Mouse (Mus musculus) olfactory bulb, adult 2 months (tissue): ENCODE measurements around the gene Gls2. TPM values are rescaled to one million over a fixed set of nuclear protein-coding genes. Genes with fewer than 3 reads are reported as not detected.
"Not testable (repeated sequence)": the region's sequence is repeated elsewhere in the genome, so short reads cannot be mapped to it uniquely, and the experiment has no call there.

Experiments used
- H3K27ac ChIP-seq: fragments of 200-500 bp; 2 replicates; pipeline ENCODE4 v1.5.1; 2012; ENCODE audit warnings: low read depth, low read length; ENCODE audit not compliant: insufficient read depth
- H3K4me1 ChIP-seq: fragments of 200-500 bp; 2 replicates; pipeline ENCODE4 v1.6.1; 2012; ENCODE audit warnings: low read length; ENCODE audit not compliant: control insufficient read depth, insufficient read depth
- H3K4me3 ChIP-seq: fragments of 200-500 bp; 2 replicates; pipeline ENCODE4 v1.5.1; 2012; ENCODE audit warnings: mild to moderate bottlenecking, low read depth, low read length, moderate library complexity; ENCODE audit not compliant: insufficient read depth
- CTCF ChIP-seq: fragments of 200-500 bp; IDR thresholded peaks from 2 replicates; pipeline ENCODE4 v1.5.1; 2012; ENCODE audit warnings: low read depth, mild to moderate bottlenecking, low read length, moderate library complexity; ENCODE audit not compliant: insufficient read depth
- POLR2A ChIP-seq: fragments of 200-500 bp; IDR thresholded peaks from 2 replicates; pipeline ENCODE4 v1.6.1; 2012; ENCODE audit warnings: mild to moderate bottlenecking, low read depth, low read length, moderate library complexity; ENCODE audit not compliant: insufficient read depth
- WGBS: fragments of 180-500 bp; shearing (Covaris S2); methylation state at CpG from one replicate; pipeline ENCODE4 v1.1.7; 2018; 5-methylcytosine and 5-hydroxymethylcytosine counted together
- polyA plus RNA-seq: library from polyadenylated mRNA; stranded (reverse); fragments of >200 nt; gene quantifications from 2 replicates; pipeline ENCODE4 v1.2.4, GENCODE M21; 2012; ENCODE audit warnings: low replicate concordance; ENCODE audit not compliant: missing spikeins, insufficient read depth, insufficient read length

The Gls2 gene
- polyA plus RNA-seq, 1 experiment: not detected

- TF ChIP-seq POLR2A (no peak), CTCF (no peak)
- Histone ChIP-seq H3K4me1 (peaks cover 9% of the 10 kb centered on the region), H3K4me3 (no peak overlapping the region), H3K27ac (0 out of 2 replicates have a peak overlapping the region, but pooled peaks have one; percentile 67)
- 48% methylated on average over 6 of the region's 6 CpGs for WGBS
These were observed 17.9 kb downstream of the Gls2 start for GRCm38 (mm10) chr10:128212148-128212547.

DNA sequence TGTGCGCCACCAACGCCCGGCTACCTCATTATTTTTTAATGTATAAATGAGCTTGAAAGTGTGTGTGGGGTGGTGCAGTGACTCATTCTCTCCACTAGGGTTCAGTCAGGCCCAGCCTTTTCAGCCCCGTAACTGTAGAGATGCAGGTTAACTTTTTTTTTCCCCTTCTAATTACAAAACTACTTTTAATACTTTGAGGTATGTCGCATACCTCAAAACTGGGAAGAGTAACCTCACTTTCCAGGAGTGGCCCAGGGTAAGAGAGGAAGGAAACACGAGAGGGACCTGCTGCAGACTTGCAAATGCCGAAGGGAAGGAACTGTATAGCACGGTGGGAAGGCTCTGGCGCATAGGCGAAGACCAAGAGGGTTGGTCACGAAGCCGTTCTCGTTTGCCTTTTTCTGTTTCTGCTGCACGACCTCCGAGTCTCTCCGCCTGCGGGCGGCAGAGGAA lies 18.6 kb downstream of the Gls2 start:
- TF ChIP-seq CTCF (no peak), POLR2A (no peak)
- Histone ChIP-seq H3K27ac (no peak overlapping the region), H3K4me3 (peak overlapping the region; percentile 6), H3K4me1 (peaks cover 9% of the 10 kb centered on the region)
- under 1% methylated on average over 18 of the region's 18 CpGs for WGBS

- H3K27ac ChIP-seq, H3K4me1 ChIP-seq, H3K4me3 ChIP-seq: not testable (repeated sequence)
- 94% methylated on average over 4 of the region's 4 CpGs for WGBS
These were observed 19.9 kb downstream of the Gls2 start for GRCm38 (mm10) chr10:128214112-128214511.

GRCm38 (mm10) chr10:128214981-128215380 lies 20.7 kb downstream of the Gls2 start:
- WGBS: 82% methylated on average over 5 of the region's 5 CpGs
- H3K4me1 ChIP-seq: peaks cover 9% of the 10 kb centered on the region
- TF ChIP-seq POLR2A: no peak
- no peak for TF ChIP-seq CTCF
- H3K4me3 ChIP-seq: no peak overlapping the region
- no peak overlapping the region for H3K27ac ChIP-seq

DNA sequence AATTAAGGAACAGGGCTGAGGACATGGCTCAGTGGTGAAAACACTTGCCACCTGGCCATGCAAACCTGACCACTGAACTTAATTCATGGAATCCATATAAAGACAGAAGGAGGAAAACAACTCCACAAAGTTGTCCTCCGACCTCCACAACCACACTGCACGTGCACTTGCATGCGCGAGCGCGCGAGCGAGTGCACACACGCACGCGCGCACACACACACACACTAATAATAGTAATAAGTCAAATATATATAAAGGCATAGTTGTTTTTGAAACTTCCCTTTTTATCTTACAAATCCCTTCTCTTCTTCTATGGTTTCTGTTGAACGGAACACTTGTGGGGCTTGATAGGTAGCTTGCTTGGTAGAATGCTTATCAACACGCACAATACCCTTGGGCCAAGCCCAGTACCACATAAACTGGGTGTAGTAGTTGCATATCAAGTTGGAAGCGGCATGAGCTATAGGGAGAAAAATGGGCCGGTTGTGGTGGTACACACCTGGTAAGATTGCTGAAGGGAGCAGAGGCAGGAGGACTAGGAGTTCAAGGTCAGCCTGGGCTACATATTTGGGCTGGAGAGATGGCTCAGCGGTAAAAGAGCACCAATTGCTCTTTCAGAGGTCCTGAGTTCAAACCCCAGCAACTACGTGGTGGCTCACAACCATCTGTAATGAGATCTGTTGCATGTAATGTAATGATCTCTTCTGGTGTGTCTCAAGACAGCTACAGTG lies 24.3 kb downstream of the Gls2 start:
- 96% methylated on average over 18 of the region's 18 CpGs for WGBS
- Histone ChIP-seq H3K4me1 (no peaks in the 10 kb centered on the region), H3K27ac (no peak overlapping the region), H3K4me3 (no peak overlapping the region)
- TF ChIP-seq POLR2A: no peak
- TF ChIP-seq CTCF: no peak

- Histone ChIP-seq H3K27ac (no peak overlapping the region), H3K4me3 (no peak overlapping the region), H3K4me1 (no peaks in the 10 kb centered on the region)
- TF ChIP-seq CTCF: no peak
- TF ChIP-seq POLR2A: no peak
- WGBS: 59% methylated on average over 16 of the region's 16 CpGs
These were observed 27.5 kb downstream of the Gls2 start for GRCm38 (mm10) chr10:128221533-128222286.

DNA sequence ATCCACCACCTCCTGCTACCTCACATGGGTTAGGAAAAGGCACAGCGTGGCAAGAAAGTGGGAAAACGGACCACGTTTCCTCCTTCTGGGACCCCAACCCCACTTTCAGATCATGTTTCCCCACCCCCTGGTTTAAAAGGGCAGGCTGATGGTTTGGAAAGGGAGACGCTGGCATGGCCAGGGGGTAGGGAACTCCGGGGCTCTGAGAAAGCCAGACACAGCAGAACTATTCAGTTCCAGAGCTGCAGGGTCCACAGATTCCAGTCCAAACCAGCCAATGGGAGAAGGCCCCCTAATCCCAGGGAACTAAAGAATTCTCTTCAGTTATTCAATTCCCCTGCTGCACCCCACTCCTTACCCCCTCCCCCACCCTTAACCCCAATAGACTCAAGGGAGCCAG lies 30.8 kb downstream of the Gls2 start:
- TF ChIP-seq CTCF (no peak), POLR2A (no peak)
- WGBS: 30% methylated on average over 5 of the region's 5 CpGs
- no peak overlapping the region for H3K4me3 ChIP-seq
- no peaks in the 10 kb centered on the region for H3K4me1 ChIP-seq
- H3K27ac ChIP-seq: no peak overlapping the region

DNA sequence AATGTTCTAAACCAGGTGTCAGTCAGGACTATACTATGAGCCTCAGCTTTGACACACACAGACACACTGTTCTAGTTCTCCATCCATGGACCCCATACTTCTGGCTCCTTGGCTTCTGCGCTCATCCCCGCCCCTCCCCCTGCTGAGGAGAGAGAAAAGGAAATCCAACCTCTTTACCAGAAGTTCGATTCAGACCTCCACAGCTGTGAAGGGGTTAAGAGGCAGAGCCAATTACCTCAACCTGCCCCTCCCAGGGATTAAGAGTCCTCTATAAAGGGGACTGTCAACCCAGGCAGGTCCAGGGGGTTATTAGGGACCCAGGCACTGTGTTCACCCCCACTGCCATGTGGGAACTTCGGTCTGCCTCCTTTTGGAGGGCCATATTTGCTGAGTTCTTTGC lies 31.3 kb downstream of the Gls2 start, which contains the start of gene Mip:
Gene Mip, plus strand, starts transcription at position 301 of the 400 bp plus-strand sequence.
- no peaks in the 10 kb centered on the region for H3K4me1 ChIP-seq
- no peak within 1 kb of the TSS for H3K4me3 ChIP-seq
- 33% methylated on average over 4 of the region's 4 CpGs for WGBS
- no peak for TF ChIP-seq CTCF
- no peak within 1 kb of the TSS for H3K27ac ChIP-seq

GRCm38 (mm10) chr10:128227592-128227991 lies 33.3 kb downstream of the Gls2 start:
- Histone ChIP-seq H3K27ac (no peak overlapping the region), H3K4me1 (no peaks in the 10 kb centered on the region; the same call in 1 of the 2 replicates), H3K4me3 (no peak overlapping the region)
- WGBS: 61% methylated on average over 9 of the region's 9 CpGs
- TF ChIP-seq POLR2A: no peak
- no peak for TF ChIP-seq CTCF
